Mouse (Mus musculus) kidney, adult 11 months (tissue): ENCODE measurements around the gene Gm20388.

Experiments
- DNase-seq: peaks from one replicate; pipeline ENCODE4 v3.0.0; 2022

Gene Gm20388

GRCm38 (mm10) chr8:120792710-120793109, 882.1 kb downstream of the Gm20388 start:
- no peak for DNase-seq

GRCm38 (mm10) chr8:120795944-120796635, 885.4 kb downstream of the Gm20388 start:
- peak; percentile 72 for DNase-seq

- no peak for DNase-seq
Observed at GRCm38 (mm10) chr8:120797019-120797727, 886.5 kb downstream of the Gm20388 start.

- DNase-seq, result peak; percentile 38
Observed at GRCm38 (mm10) chr8:120800308-120800865, 889.7 kb downstream of the Gm20388 start.

- peak; percentile 75 for DNase-seq
Observed at GRCm38 (mm10) chr8:120803661-120804375, 893.2 kb downstream of the Gm20388 start.

- DNase-seq, result no peak
Observed at GRCm38 (mm10) chr8:120804741-120805140, 894.1 kb downstream of the Gm20388 start.

- DNase-seq, result no peak
Observed at GRCm38 (mm10) chr8:120806780-120807264, 896.2 kb downstream of the Gm20388 start.

GRCm38 (mm10) chr8:120807719-120808118, 897.1 kb downstream of the Gm20388 start:
- DNase-seq, result peak; percentile 37

- DNase-seq, result no peak
Observed at GRCm38 (mm10) chr8:120809050-120809449, 898.4 kb downstream of the Gm20388 start.

- no peak for DNase-seq
Observed at GRCm38 (mm10) chr8:120811953-120812352, 901.3 kb downstream of the Gm20388 start.

GRCm38 (mm10) chr8:120813028-120813427, 902.4 kb downstream of the Gm20388 start:
- DNase-seq, result no peak

GRCm38 (mm10) chr8:120813839-120814238, 903.2 kb downstream of the Gm20388 start:
- no peak for DNase-seq

- DNase-seq, result no peak
Observed at GRCm38 (mm10) chr8:120816371-120816770, 905.7 kb downstream of the Gm20388 start.

GRCm38 (mm10) chr8:120819906-120820305, 909.3 kb downstream of the Gm20388 start:
- DNase-seq, result no peak

GRCm38 (mm10) chr8:120821399-120822170, 910.9 kb downstream of the Gm20388 start:
- no peak for DNase-seq

- DNase-seq, result no peak
Observed at GRCm38 (mm10) chr8:120823331-120823730, 912.7 kb downstream of the Gm20388 start.

GRCm38 (mm10) chr8:120823887-120824286, 913.2 kb downstream of the Gm20388 start:
- no peak for DNase-seq

GRCm38 (mm10) chr8:120824638-120825037, 914.0 kb downstream of the Gm20388 start:
- DNase-seq, result no peak

- no peak for DNase-seq
Observed at GRCm38 (mm10) chr8:120828279-120828678, 917.6 kb downstream of the Gm20388 start.

- no peak for DNase-seq
Observed at GRCm38 (mm10) chr8:120830661-120831060, 920.0 kb downstream of the Gm20388 start.

- no peak for DNase-seq
Observed at GRCm38 (mm10) chr8:120832022-120832421, 921.4 kb downstream of the Gm20388 start.

- no peak for DNase-seq
Observed at GRCm38 (mm10) chr8:120833196-120833595, 922.6 kb downstream of the Gm20388 start.
